Mouse (Mus musculus) thymus, adult 2 months (tissue): ENCODE data around the gene Mt1.

Experiments
- CTCF ChIP-seq: fragments of 200-500 bp; IDR thresholded peaks from 2 replicates; pipeline ENCODE4 v1.5.1; 2012; ENCODE audit warnings: mild to moderate bottlenecking, control low read depth, low read length, moderate library complexity, borderline replicate concordance; ENCODE audit not compliant: control insufficient read depth, poor library complexity, insufficient read depth; ENCODE audit errors: extremely low read depth
- POLR2A ChIP-seq: fragments of 200-500 bp; IDR thresholded peaks from 2 replicates; pipeline ENCODE4 v1.6.1; 2012; ENCODE audit warnings: mild to moderate bottlenecking, low read length, control low read depth, moderate library complexity; ENCODE audit not compliant: control insufficient read depth, poor library complexity, insufficient read depth; ENCODE audit errors: extremely low read depth

- TF ChIP-seq CTCF: peak; percentile 55; the same call in 1 of the 2 replicates
- TF ChIP-seq POLR2A: no peak
Observed at GRCm38 (mm10) chr8:94167244-94167643, 11.6 kb upstream of the Mt1 start.
